Mouse (Mus musculus) lung, embryonic 16.5 days (tissue): ENCODE data around the gene Sgms1. TPM values are rescaled to one million over a fixed set of nuclear protein-coding genes. Genes with fewer than 3 reads are reported as not detected.

ENCODE experiments used
- ATAC-seq: fragments of 200-750 bp; cut with Nextera tagmentation; 2 replicates; pipeline ENCODE4 v1.8.0; 2017; ENCODE audit warnings: low read depth, mild to moderate bottlenecking, moderate library complexity
- H3K27ac ChIP-seq: fragments of 300-500 bp; sonication (generic); 2 replicates; pipeline ENCODE4 v1.5.1; 2014; ENCODE audit warnings: mild to moderate bottlenecking, control low read depth, low read length
- H3K27me3 ChIP-seq: fragments of 300-500 bp; sonication (generic); 2 replicates; pipeline ENCODE4 v1.6.1; 2014; ENCODE audit warnings: low read depth, low read length, mixed read lengths; ENCODE audit not compliant: control insufficient read depth, insufficient read depth
- H3K36me3 ChIP-seq: fragments of 300-500 bp; sonication (generic); 2 replicates; pipeline ENCODE4 v1.6.1; 2014; ENCODE audit warnings: low read length; ENCODE audit not compliant: control insufficient read depth, insufficient read depth
- H3K4me1 ChIP-seq: fragments of 300-500 bp; sonication (generic); replicated peaks from 2 replicates; pipeline ENCODE4 v1.6.1; 2014; ENCODE audit warnings: low read length, mixed read lengths; ENCODE audit not compliant: control insufficient read depth, insufficient read depth
- H3K4me2 ChIP-seq: fragments of 300-500 bp; sonication (generic); 2 replicates; pipeline ENCODE4 v1.6.1; 2014; ENCODE audit warnings: low read depth, low read length, control low read depth
- H3K4me3 ChIP-seq: fragments of 300-500 bp; sonication (generic); 2 replicates; pipeline ENCODE4 v1.5.1; 2014; ENCODE audit warnings: mild to moderate bottlenecking, low read length, control low read depth
- H3K9ac ChIP-seq: fragments of 300-500 bp; sonication (generic); 2 replicates; pipeline ENCODE4 v1.6.1; 2014; ENCODE audit warnings: low read length, control low read depth
- H3K9me3 ChIP-seq: fragments of 300-500 bp; sonication (generic); 2 replicates; pipeline ENCODE4 v1.6.1; 2016; ENCODE audit warnings: low read length; ENCODE audit not compliant: control insufficient read depth
- WGBS: fragments of 180-500 bp; shearing (Covaris S2); extraction: QIAGEN DNeasy Blood & Tissue Kit; methylation state at CpG from one replicate; pipeline ENCODE4 v1.1.7; 2014; 5-methylcytosine and 5-hydroxymethylcytosine counted together
- polyA plus RNA-seq: library from polyadenylated mRNA; unstranded; fragments of >200 nt; fragmentation: Nextera tagmentation; extraction: Ambion mirVana; gene quantifications from 2 replicates; pipeline ENCODE4 v1.2.1, GENCODE M21; 2015

Sgms1 gene
- polyA plus RNA-seq, 1 experiment from 2014 or later, result 63.3 TPM

DNA sequence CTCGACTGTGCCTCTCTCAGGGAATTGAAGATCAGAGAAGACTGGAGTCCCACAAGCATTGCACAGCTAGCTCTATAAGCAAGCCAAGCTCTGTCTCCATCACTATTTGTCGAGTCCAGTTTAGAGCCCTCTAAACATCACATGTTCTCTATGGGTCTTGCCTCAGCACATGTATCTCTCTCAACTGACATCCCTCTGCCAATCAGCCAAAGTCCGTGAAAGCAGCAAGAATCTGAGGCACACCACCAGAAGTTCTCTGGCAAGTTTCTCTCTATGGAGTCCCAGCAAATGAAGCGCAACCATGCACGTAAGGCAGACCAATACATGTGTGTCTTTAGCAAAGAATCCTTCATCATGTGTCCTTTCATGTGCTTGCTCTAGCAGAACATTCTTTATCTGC, 77.8 kb downstream of the Sgms1 start:
- no peak overlapping the region for H3K4me2 ChIP-seq
- H3K9me3 ChIP-seq, result no peaks in the 10 kb centered on the region
- no peaks in the 10 kb centered on the region for H3K4me1 ChIP-seq
- H3K4me3 ChIP-seq, result no peak overlapping the region
- H3K27ac ChIP-seq, result no peak overlapping the region
- WGBS, result 93% methylated on average over 5 of the region's 5 CpGs
- H3K36me3 ChIP-seq, result no peaks in the 10 kb centered on the region
- H3K9ac ChIP-seq, result no peak overlapping the region
- ATAC-seq, result no peak
- no peaks in the 10 kb centered on the region for H3K27me3 ChIP-seq

DNA sequence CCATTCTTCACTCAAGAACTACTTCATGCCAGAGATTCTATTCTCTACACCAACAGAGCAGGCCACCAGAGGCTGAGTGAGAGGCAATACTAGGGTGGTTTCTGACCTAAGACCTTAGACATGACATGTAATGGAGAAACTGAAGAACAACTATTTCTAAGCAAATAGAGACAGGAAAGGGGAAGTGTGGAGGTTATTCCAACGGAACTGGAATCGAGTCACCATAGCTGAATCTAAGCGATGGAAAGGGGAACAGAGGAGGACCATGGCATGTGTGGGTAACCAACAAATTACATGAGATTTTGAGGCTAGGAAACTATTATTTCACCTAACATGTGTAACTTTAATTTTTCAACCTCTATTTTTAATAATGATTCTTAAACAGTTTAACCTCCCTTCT, 78.5 kb downstream of the Sgms1 start:
- 88% methylated on average over 3 of the region's 3 CpGs for WGBS
- no peak for ATAC-seq
- Histone ChIP-seq H3K9ac (no peak overlapping the region), H3K9me3 (no peaks in the 10 kb centered on the region), H3K27me3 (no peaks in the 10 kb centered on the region), H3K4me1 (0 out of 2 replicates have a peak, but pooled peaks cover 3% of the 10 kb centered on the region), H3K36me3 (no peaks in the 10 kb centered on the region), H3K4me2 (no peak overlapping the region), H3K4me3 (no peak overlapping the region), H3K27ac (no peak overlapping the region)

DNA sequence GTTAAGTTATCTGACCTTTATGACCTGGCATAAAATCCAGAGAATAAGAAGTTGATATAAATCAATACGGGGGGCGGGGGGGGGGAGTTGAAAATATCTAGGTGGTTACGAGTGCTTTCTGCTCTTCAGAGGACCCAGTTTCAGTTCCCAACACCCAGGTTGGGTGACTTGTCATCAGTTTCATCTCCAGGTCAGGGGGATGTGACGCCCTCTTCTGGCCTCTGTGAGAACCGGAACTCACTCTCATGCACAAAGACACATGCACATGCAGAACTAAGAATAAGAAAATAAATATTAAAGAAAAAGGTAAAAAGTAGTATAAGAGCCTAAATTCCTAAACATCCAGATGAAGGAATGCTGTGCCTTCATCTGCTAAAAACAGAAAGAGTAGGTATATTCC, 79.0 kb downstream of the Sgms1 start:
- Histone ChIP-seq H3K4me3 (no peak overlapping the region), H3K9ac (no peak overlapping the region), H3K27me3 (no peaks in the 10 kb centered on the region), H3K9me3 (no peaks in the 10 kb centered on the region), H3K4me2 (no peak overlapping the region), H3K4me1 (peaks cover 3% of the 10 kb centered on the region; the same call in 1 of the 2 replicates), H3K36me3 (no peaks in the 10 kb centered on the region), H3K27ac (no peak overlapping the region)
- WGBS, result 91% methylated on average over 5 of the region's 5 CpGs
- no peak for ATAC-seq

DNA sequence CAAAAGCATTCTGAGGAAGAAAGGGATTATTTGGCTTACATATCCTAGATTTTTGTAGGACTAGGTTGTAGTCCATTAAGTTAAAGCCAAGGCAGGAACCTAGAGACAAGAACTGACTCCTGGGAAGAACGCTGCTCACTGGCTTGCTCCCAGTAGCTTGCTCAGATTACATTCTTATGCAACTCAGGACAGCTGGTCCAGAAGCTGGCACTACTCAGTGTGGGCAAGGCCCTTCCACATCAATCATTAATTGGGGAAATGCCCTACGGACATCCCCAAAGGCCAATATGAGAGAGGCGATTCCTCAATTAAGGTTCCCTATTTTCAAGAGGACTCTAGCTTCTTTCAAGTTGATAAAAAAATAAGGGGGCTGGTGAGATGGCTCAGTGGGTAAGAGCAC, 80.2 kb downstream of the Sgms1 start:
- Histone ChIP-seq H3K27ac (no peak overlapping the region), H3K9ac (no peak overlapping the region), H3K4me3 (no peak overlapping the region), H3K27me3 (no peaks in the 10 kb centered on the region), H3K36me3 (no peaks in the 10 kb centered on the region), H3K4me1 (peaks cover 11% of the 10 kb centered on the region), H3K9me3 (no peaks in the 10 kb centered on the region), H3K4me2 (no peak overlapping the region)
- no peak for ATAC-seq
- 77% methylated on average over 3 of the region's 3 CpGs for WGBS

DNA sequence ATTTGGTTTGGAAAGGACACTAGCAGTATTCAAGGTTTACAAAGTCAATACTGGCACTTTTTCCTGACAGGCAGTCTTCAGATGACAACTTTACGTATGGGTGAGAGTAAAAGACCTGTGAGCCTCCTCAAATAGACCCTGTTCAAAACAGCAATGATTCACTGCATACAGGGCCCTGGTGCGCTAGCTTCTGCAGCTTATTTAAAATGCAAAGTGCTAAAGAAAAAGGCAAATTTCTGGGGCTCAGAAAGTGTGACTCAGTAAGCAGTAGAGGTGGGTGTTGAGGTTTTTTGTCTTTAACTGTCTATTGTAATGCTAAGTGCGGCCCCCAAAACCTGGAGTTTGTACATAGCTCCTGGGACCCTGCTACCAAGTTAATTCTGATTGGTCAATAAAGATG, 81.2 kb downstream of the Sgms1 start:
- no peaks in the 10 kb centered on the region for H3K36me3 ChIP-seq
- no peak overlapping the region for H3K4me3 ChIP-seq
- no peaks in the 10 kb centered on the region for H3K27me3 ChIP-seq
- no peaks in the 10 kb centered on the region for H3K9me3 ChIP-seq
- no peak overlapping the region for H3K27ac ChIP-seq
- no peak overlapping the region for H3K9ac ChIP-seq
- peaks cover 21% of the 10 kb centered on the region for H3K4me1 ChIP-seq
- no peak overlapping the region for H3K4me2 ChIP-seq
- ATAC-seq, result no peak
- WGBS, result 89% methylated on average over 3 of the region's 3 CpGs

DNA sequence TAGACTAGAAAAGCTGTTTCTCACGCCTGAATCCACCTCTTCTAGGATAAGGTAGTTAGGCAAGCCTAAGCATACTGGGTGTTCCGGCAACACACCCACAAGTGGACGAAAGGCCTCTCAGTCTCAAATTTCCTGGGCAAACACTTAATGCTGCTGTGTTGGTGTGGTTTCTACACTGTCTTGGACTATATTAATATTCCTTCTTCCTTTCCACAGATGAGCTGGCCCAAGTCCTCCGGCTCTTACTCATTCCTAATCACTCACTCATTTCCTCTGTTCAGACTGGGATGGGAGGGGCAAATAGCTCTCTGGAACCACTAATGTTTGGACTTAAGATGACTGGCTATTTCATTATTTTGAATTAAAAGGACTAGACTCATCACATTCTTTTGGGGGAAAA, 84.6 kb downstream of the Sgms1 start:
- peak; percentile 95 for ATAC-seq
- no peaks in the 10 kb centered on the region for H3K27me3 ChIP-seq
- H3K9ac ChIP-seq, result peak overlapping the region; percentile 1; the same call in 1 of the 2 replicates
- peaks cover 40% of the 10 kb centered on the region for H3K4me1 ChIP-seq
- H3K27ac ChIP-seq, result peak overlapping the region; percentile 94
- no peaks in the 10 kb centered on the region for H3K9me3 ChIP-seq
- H3K4me3 ChIP-seq, result no peak overlapping the region
- 9% methylated on average over 4 of the region's 4 CpGs for WGBS
- H3K4me2 ChIP-seq, result peak overlapping the region; percentile 47
- H3K36me3 ChIP-seq, result no peaks in the 10 kb centered on the region

DNA sequence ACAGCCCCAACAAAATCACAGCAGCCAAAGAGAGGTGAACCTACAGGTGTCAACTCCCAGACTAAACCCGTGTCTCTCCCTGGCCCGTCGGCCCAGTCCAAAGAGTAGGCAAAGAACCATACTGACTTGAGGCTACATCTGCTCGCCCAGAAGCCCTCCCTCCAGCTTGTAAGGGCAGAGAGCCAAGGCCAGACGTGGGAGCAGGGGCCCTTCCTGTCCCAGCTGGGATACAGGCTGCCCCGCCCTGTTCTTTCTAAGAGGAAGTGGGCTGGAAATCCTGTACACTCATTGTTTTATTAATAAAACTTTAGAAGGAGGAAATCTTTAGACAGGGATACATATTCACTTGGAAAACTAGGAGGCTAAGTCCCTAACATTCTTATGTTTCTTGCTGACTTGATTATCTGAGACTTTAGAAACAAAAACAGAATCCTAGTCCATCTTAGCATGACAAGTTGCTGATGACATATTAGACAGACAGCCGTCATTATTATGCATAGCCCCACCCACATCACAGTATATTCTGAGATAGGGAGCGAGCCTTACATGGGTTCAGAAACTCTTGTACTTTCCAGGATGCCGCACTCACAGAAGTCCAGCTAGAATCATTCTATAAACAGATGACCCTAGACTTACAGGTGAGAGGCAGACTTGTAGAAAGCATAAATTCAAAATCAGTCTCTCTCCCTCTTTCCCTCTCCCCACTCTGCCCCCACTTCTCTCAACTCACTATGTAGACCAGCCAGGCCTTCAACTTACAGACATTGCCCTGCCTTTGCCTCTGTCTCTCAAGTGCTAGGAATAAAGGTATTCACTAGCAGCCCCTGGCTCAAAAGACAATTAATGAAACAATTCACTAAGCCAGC, 85.3 kb downstream of the Sgms1 start:
- Histone ChIP-seq H3K4me3 (peak overlapping the region; percentile 4; the same call in 1 of the 2 replicates), H3K4me1 (peaks cover 40% of the 10 kb centered on the region), H3K27me3 (no peaks in the 10 kb centered on the region), H3K27ac (peak overlapping the region; percentile 94), H3K4me2 (peak overlapping the region; percentile 47), H3K36me3 (peaks cover 2% of the 10 kb centered on the region; the same call in 1 of the 2 replicates), H3K9ac (peak overlapping the region; percentile 24; the same call in 1 of the 2 replicates), H3K9me3 (no peaks in the 10 kb centered on the region)
- 28% methylated on average over 9 of the region's 9 CpGs for WGBS
- peak; percentile 82 for ATAC-seq

DNA sequence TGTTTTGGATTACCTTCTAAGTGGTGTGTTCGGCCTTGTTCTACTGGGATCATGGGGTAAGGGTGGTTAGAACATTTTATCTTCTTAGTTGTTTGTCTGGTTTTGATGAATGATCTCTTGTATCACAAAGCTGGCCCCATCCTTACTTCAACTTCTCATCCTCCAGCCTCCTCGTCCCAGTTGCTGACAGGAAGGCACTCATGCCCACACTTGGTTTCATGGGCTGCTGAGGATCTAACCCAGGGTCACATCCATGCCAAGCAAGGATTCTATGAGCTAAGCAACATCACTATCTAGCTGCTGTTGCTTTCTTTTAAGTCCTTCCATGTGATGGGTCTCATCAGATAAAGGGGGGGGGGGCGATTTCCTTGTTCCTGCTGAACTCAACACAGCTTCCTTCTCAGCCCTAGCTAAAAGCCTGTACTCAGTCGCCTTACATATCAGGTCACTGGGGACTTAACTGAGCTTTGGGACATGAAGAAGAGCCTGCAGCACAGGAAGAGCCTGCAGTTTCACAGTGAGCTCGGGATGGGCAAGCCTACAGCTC, 86.6 kb downstream of the Sgms1 start:
- 71% methylated on average over 5 of the region's 5 CpGs for WGBS

DNA sequence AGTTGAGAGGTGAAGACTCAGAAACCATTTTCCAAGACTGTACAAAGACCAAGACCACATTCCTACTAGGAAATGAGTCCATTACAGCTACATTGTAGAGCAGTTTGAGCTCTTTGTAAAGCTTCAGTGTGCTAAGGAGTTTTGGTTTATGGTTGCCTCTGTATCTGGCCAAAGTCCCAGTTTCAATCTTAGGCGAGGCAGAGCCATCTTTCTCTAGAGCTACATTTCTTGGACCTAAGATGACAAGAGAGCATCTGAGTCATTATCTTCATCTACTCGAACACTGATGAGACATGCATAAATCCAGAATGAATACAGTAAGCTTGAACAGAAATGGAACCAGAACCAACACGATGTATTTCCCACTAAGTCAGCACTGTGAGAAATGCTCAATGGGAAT, 87.9 kb downstream of the Sgms1 start:
- no peak for ATAC-seq

More for the DNA sequence above, 86.6 kb downstream of the Sgms1 start:
- Histone ChIP-seq H3K4me2 (no peak overlapping the region), H3K27ac (no peak overlapping the region), H3K9me3 (no peaks in the 10 kb centered on the region), H3K36me3 (peaks cover 2% of the 10 kb centered on the region; the same call in 1 of the 2 replicates), H3K27me3 (no peaks in the 10 kb centered on the region), H3K4me1 (peaks cover 45% of the 10 kb centered on the region), H3K4me3 (no peak overlapping the region), H3K9ac (no peak overlapping the region)
- no peak for ATAC-seq

More for the DNA sequence above, 87.9 kb downstream of the Sgms1 start:
- no peak overlapping the region for H3K4me2 ChIP-seq
- H3K27ac ChIP-seq, result no peak overlapping the region
- no peak overlapping the region for H3K9ac ChIP-seq
- whole genome bisulfite sequencing, result 71% methylated on average over 3 of the region's 3 CpGs
- no peak overlapping the region for H3K4me3 ChIP-seq
- H3K36me3 ChIP-seq, result peaks cover 2% of the 10 kb centered on the region; the same call in 1 of the 2 replicates
- no peaks in the 10 kb centered on the region for H3K27me3 ChIP-seq
- no peaks in the 10 kb centered on the region for H3K9me3 ChIP-seq
- H3K4me1 ChIP-seq, result peaks cover 45% of the 10 kb centered on the region
